Mouse (Mus musculus) lung, adult 2 months (tissue): ENCODE results near the gene Wdr41. TPM values are rescaled to one million over a fixed set of nuclear protein-coding genes. Genes with fewer than 3 reads are reported as not detected.

Experiments
- DNase-seq: peaks from one replicate; pipeline ENCODE4 v3.0.0; 2022
- H3K4me1 ChIP-seq: fragments of 200-500 bp; 2 replicates; pipeline ENCODE4 v1.6.1; 2011; ENCODE audit warnings: low read length; ENCODE audit not compliant: control insufficient read depth, insufficient read depth
- H3K4me3 ChIP-seq: fragments of 200-500 bp; replicated peaks from 2 replicates; pipeline ENCODE3; 2011; ENCODE audit warnings: low read depth, mild to moderate bottlenecking, control low read depth, low read length; ENCODE audit errors: extremely low read depth
- CTCF ChIP-seq: fragments of 200-500 bp; IDR thresholded peaks from 2 replicates; pipeline ENCODE4 v1.5.1; 2011; ENCODE audit warnings: mild to moderate bottlenecking, low read length, control low read depth; ENCODE audit not compliant: insufficient read depth
- POLR2A ChIP-seq: fragments of 200-500 bp; IDR thresholded peaks from 2 replicates; pipeline ENCODE4 v1.6.1; 2011; ENCODE audit warnings: low read depth, mild to moderate bottlenecking, control low read depth, low read length, borderline replicate concordance; ENCODE audit errors: extremely low read depth
- WGBS: fragments of 180-500 bp; shearing (Covaris S2); methylation state at CpG from one replicate; pipeline ENCODE4 v1.1.7; 2018; 5-methylcytosine and 5-hydroxymethylcytosine counted together
- polyA plus RNA-seq: library from polyadenylated mRNA; depleted of rRNA; stranded (reverse); fragments of >200 nt; gene quantifications from 2 replicates; pipeline ENCODE4 v1.2.3, GENCODE M21; 2012

Gene Wdr41
- polyA plus RNA-seq, 1 experiment: 13.0 TPM

GRCm38 (mm10) chr13:94990516-94990915 is 14.4 kb downstream of the Wdr41 start:
- 50% methylated on average over 5 of the region's 5 CpGs for whole genome bisulfite sequencing
- no peak for DNase-seq
- no peak overlapping the region for H3K4me3 ChIP-seq
- 0 out of 2 replicates have a peak, but pooled peaks cover 2% of the 10 kb centered on the region for H3K4me1 ChIP-seq
- no peak for TF ChIP-seq CTCF
- no peak for TF ChIP-seq POLR2A

DNA sequence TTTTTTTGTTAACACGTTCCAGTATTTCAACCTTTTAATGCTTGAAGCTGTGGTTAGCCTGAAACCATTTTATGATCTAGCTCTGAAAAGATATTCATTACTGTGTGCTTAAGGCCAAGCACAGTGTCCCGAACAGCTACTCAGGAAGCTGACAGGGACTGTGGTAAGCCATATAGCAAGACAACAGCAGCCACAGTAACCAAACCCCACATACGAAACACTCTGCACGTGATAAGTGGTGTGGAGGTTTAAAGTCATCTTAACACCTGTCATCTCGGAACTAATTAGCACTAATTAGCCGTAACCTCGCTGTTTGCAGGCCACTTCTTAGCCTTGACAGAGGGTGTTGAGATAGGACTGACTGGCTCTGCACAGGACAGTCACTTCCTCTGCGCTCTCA is 31.1 kb downstream of the Wdr41 start:
- TF ChIP-seq CTCF (no peak), POLR2A (no peak)
- WGBS: 73% methylated on average over 8 of the region's 8 CpGs
- Histone ChIP-seq H3K4me1 (no peaks in the 10 kb centered on the region), H3K4me3 (no peak overlapping the region)
- DNase-seq: no peak

- H3K4me3 ChIP-seq: no peak overlapping the region
- no peaks in the 10 kb centered on the region for H3K4me1 ChIP-seq
- TF ChIP-seq POLR2A: no peak
- no peak for TF ChIP-seq CTCF
- WGBS: 85% methylated on average over 7 of the region's 7 CpGs
- no peak for DNase-seq
These were observed 33.1 kb downstream of the Wdr41 start for GRCm38 (mm10) chr13:95009261-95009660.

DNA sequence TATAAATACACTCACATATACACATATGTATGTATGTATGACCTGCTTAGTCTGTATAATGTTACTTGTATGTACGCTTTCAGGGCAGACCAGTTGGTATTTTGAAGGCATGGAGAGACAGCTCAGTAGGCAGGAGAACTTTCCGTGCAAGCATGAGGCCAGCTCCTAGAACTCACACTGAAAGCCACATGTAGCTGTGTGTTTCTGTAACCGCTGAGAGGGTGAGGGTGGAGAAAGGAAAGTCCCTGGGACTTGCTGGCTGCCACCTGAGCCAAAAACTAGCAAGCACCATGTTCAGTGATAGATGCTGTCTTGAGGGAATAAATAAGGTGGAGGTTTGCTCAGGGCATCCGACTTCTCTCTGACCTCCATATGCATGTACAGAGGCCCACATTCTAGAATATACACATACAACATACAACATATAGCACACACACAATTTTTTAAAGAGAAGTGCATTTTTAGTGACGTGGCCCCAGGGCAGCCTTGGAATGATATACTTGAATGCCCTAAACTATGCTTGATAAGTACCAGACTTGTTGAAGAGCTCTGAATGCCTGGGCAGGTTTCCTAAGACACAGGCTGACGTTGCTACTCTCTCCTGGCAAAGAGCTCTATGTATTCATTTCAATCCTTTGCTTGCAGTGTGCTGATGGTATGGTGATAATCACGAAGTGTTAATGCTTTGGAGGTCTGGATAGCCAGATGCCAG is 35.6 kb downstream of the Wdr41 start:
- TF ChIP-seq POLR2A (no peak), CTCF (no peak)
- Histone ChIP-seq H3K4me3 (no peak overlapping the region), H3K4me1 (no peaks in the 10 kb centered on the region)
- 81% methylated on average over 7 of the region's 7 CpGs for WGBS
- DNase-seq: no peak

DNA sequence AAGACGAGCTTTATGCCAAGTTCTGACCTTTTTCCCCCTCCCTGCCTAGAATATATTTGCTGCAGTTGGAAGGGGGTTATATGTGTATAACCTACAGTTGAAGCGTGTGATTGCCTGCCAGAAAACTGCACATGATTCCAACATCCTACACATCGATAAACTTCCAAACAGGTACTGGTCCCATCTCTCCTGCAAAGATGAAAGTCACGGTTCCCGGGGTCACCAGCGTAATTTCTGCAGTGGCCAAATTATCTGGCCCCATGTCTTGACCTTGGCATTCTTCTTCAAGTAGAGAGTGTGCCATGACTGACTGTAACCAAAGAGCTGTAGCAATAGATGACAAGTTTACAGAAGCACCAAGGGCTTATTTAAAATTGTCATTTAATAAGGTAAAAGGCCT is 41.1 kb downstream of the Wdr41 start:
- TF ChIP-seq CTCF: no peak
- no peak for TF ChIP-seq POLR2A
- DNase-seq: no peak
- WGBS: 93% methylated on average over 6 of the region's 6 CpGs
- no peaks in the 10 kb centered on the region for H3K4me1 ChIP-seq
- no peak overlapping the region for H3K4me3 ChIP-seq

DNA sequence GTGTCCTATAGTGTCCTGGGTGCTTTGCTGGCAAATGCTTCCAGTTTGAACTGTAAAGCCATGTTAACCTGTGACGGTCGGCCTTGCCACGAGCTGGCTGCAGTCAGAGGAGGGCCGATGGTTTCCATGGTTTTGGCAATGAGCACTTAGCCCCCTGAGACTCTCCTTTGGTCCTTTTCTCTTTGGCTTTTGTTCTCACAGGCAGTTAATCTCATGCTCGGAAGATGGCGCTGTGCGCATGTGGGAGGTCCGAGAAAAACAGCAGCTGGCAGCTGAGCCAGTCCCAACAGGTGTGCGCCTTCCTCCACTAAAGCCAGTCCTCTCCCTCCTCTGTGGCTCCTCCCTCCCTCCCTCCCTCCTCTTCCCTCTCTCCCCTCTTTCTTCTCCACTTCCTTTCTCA is 41.8 kb downstream of the Wdr41 start:
- WGBS: 19% methylated on average over 9 of the region's 9 CpGs
- Histone ChIP-seq H3K4me1 (no peaks in the 10 kb centered on the region), H3K4me3 (no peak overlapping the region)
- TF ChIP-seq POLR2A: no peak
- peak; percentile 60 for TF ChIP-seq CTCF
- peak; percentile 41 for DNase-seq

DNA sequence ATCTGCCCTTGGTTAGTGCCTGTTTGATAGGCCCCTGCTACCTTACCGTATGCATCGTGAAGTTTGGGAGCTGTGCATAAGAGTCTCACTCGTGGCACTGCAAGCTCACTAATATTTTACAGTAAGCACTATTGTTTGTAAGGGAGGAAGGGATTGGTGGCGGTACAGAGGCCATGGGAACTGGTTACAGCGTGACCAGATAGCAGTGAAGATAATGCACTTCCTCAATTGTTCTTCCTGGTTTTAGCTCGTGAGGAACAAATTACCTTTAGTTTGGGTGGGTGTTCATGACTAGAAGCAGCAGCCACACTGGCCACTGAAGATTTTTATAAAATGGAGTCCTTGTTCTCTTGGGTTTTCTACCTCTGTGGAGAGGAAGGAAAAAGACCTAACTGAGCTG is 43.2 kb downstream of the Wdr41 start:
- TF ChIP-seq CTCF (no peak), POLR2A (no peak)
- Histone ChIP-seq H3K4me1 (no peaks in the 10 kb centered on the region), H3K4me3 (no peak overlapping the region)
- 62% methylated on average over 6 of the region's 6 CpGs for WGBS
- DNase-seq: no peak

GRCm38 (mm10) chr13:95020216-95020615 is 44.1 kb downstream of the Wdr41 start:
- 91% methylated on average over 6 of the region's 6 CpGs for WGBS
- H3K4me1 ChIP-seq: no peaks in the 10 kb centered on the region
- no peak overlapping the region for H3K4me3 ChIP-seq
- no peak for DNase-seq
- TF ChIP-seq POLR2A (no peak), CTCF (no peak)

- WGBS: 88% methylated on average over 6 of the region's 6 CpGs
- H3K4me1 ChIP-seq: no peaks in the 10 kb centered on the region
- no peak overlapping the region for H3K4me3 ChIP-seq
- TF ChIP-seq CTCF: no peak
- no peak for TF ChIP-seq POLR2A
- DNase-seq: no peak
These were observed 54.7 kb downstream of the Wdr41 start for GRCm38 (mm10) chr13:95030828-95031227.

DNA sequence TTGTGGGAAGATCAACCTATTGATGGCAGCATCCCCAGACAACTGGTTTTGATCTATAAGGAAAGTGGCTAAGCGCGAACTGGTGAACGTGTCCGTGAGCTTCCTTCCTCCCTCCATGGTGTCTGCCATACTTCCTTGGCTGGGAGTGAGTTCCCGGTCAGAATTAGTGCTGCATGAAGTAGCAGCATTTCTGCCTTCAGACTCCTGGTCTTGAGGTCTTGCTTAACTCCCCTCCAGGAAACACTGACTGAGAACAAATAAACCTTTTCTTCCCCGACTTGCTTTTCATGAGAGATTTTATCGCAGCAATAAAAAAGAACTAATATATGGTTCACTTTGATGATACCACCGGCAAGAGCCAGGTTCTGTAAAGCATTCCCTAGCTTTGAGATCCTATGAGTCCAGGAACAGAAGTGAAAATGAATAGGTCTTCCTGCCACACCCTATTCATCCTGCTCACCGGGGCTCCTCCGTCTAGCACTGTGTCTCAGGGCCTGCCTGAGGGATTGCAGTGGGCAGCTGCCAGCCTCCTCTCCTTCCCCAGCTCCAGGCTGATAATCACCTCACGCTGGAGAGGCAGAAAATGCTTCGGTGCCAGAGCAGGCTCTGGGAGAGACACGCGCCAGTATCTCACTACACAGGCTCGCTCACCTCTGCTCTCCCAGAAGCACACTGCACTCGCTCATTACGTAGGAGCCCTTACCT is 56.1 kb downstream of the Wdr41 start:
- no peaks in the 10 kb centered on the region for H3K4me1 ChIP-seq
- no peak for DNase-seq
- H3K4me3 ChIP-seq: no peak overlapping the region
- 70% methylated on average over 17 of the region's 17 CpGs for WGBS
- TF ChIP-seq CTCF (no peak), POLR2A (no peak)
